Mouse (Mus musculus): ENCODE data around the gene Abce1.

GRCm38 (mm10) chr8:79723308-79723707 is 11.8 kb upstream of the Abce1 start:
- TF ChIP-seq TAL1 (IDR thresholded peaks at IDR 0.05; ENCODE audit: low read length) (no peak), GATA1 (IDR thresholded peaks at IDR 0.05; ENCODE audit: low read length) (no peak)
